Comparison of ENCODE assay signal across 9 mouse cellular contexts in genomic region chr5:14253328-14253727, GRCm38 (mm10).
DNase-seq lines count a peak whose midpoint lies in the region; ATAC-seq and TF ChIP-seq lines count a peak whose summit lies in the region.
"Had no signal": no experiment of that assay in that cellular context is flagged by ENCODE, and none has a peak within 500 bp of the region (broad histone marks: within the 10 kb centered on the region; RNA-seq: fewer than 3 reads in every experiment).

No protein-coding gene starts in this region.

- no peaks in the 10 kb centered on the region for H3K27me3 ChIP-seq in embryonic facial prominence, embryonic 11.5 days (ENCODE audit: control insufficient read depth, insufficient read depth, low read length)
- H3K27me3 ChIP-seq in embryonic facial prominence, embryonic 10.5 days (replicated peaks; ENCODE audit: low read depth, poor library complexity, severe bottlenecking): no peaks in the 10 kb centered on the region
- H3K27me3 ChIP-seq: hindbrain, embryonic 12.5 days had no signal

- H3K9me3 ChIP-seq in embryonic facial prominence, embryonic 11.5 days (replicated peaks; ENCODE audit: control insufficient read depth, low read length): no peaks in the 10 kb centered on the region
- no peaks in the 10 kb centered on the region for H3K9me3 ChIP-seq in embryonic facial prominence, embryonic 10.5 days
- H3K9me3 ChIP-seq in ES-E14 (ENCODE audit: control insufficient read depth, insufficient read depth, low read depth, low read length): no peaks in the 10 kb centered on the region
- H3K9me3 ChIP-seq: hindbrain, embryonic 12.5 days had no signal

- H3K4me1 ChIP-seq in embryonic facial prominence, embryonic 11.5 days (ENCODE audit: control insufficient read depth, insufficient read depth, low read length): no peaks in the 10 kb centered on the region
- H3K4me1 ChIP-seq in embryonic facial prominence, embryonic 10.5 days: no peaks in the 10 kb centered on the region
- no peaks in the 10 kb centered on the region for H3K4me1 ChIP-seq in ES-E14 (ENCODE audit: control insufficient read depth in 2 of 2, insufficient read depth in 2 of 2, low read length in 2 of 2, poor library complexity in 1 of 2)
- H3K4me1 ChIP-seq: hindbrain, embryonic 12.5 days had no signal

- H3K4me3 ChIP-seq in embryonic facial prominence, embryonic 11.5 days (ENCODE audit: low read depth, low read length): no peak overlapping the region
- no peak overlapping the region for H3K4me3 ChIP-seq in embryonic facial prominence, embryonic 10.5 days
- H3K4me3 ChIP-seq in ES-E14 (ENCODE audit: insufficient read depth in 1 of 2, low read depth in 1 of 2, low read length in 2 of 2, poor library complexity in 1 of 2, severe bottlenecking in 1 of 2): no peak overlapping the region
- H3K4me3 ChIP-seq: hindbrain, embryonic 12.5 days had no signal

- H3K27ac ChIP-seq in embryonic facial prominence, embryonic 11.5 days (replicated peaks; ENCODE audit: low read depth, low read length): no peak overlapping the region
- no peak overlapping the region for H3K27ac ChIP-seq in embryonic facial prominence, embryonic 10.5 days (replicated peaks)
- H3K27ac ChIP-seq in ES-E14 (ENCODE audit: insufficient read depth, low read depth, low read length, poor library complexity, severe bottlenecking): no peak overlapping the region
- H3K27ac ChIP-seq: hindbrain, embryonic 12.5 days had no signal

- no peak overlapping the region for H3K4me2 ChIP-seq in embryonic facial prominence, embryonic 11.5 days (ENCODE audit: low read depth, low read length)
- H3K4me2 ChIP-seq: hindbrain, embryonic 12.5 days had no signal

- 67% methylated on average over 1 of the region's 1 CpGs for WGBS in embryonic facial prominence, embryonic 11.5 days
- 70% methylated on average over 1 of the region's 1 CpGs for WGBS in embryonic facial prominence, embryonic 10.5 days

- ATAC-seq in embryonic facial prominence, embryonic 11.5 days (replicated peaks; ENCODE audit: insufficient number of reproducible peaks, low FRiP score, low TSS enrichment, low read depth): no peak
- ATAC-seq in monocyte, adult 5-6 weeks (replicated peaks; ENCODE audit: insufficient number of reproducible peaks, low FRiP score, low TSS enrichment, poor library complexity, severe bottlenecking): no peak

- H3K36me3 ChIP-seq in embryonic facial prominence, embryonic 11.5 days (replicated peaks; ENCODE audit: control insufficient read depth, insufficient read depth, low read depth, low read length): no peaks in the 10 kb centered on the region
- H3K36me3 ChIP-seq in embryonic facial prominence, embryonic 10.5 days (replicated peaks): no peaks in the 10 kb centered on the region
- H3K36me3 ChIP-seq in ES-E14 (ENCODE audit: control insufficient read depth, insufficient read depth, low read length, poor library complexity, severe bottlenecking): no peaks in the 10 kb centered on the region
- H3K36me3 ChIP-seq: hindbrain, embryonic 12.5 days had no signal

- DNase-seq in embryonic facial prominence, embryonic 11.5 days (ENCODE audit: low spot score): peak; percentile 70
- DNase-seq in embryonic facial prominence, embryonic 10.5 days (ENCODE audit: low spot score): no peak
- DNase-seq in layer of hippocampus, postnatal 10 days (ENCODE audit: low spot score in 2 of 2): peak; percentile 26 to 40
- DNase-seq in layer of hippocampus, adult 9-11 months: no peak
- DNase-seq in ES-E14 (ENCODE audit: low read depth, low spot score): peak; percentile 24
- peak; percentile 26 to 68 for DNase-seq in frontal cortex, postnatal 36 days (ENCODE audit: low spot score in 2 of 2)
- DNase-seq in adrenal gland, postnatal 25 days: no peak

- no peak overlapping the region for H3K9ac ChIP-seq in embryonic facial prominence, embryonic 11.5 days (replicated peaks; ENCODE audit: low read length)
- H3K9ac ChIP-seq in ES-E14 (ENCODE audit: insufficient read depth, low read depth, low read length, poor library complexity, severe bottlenecking): no peak overlapping the region
- H3K9ac ChIP-seq: hindbrain, embryonic 12.5 days had no signal

- in situ Hi-C loops in ES-E14 (cut with MboI; ENCODE audit: low sequenced_read_pairs in 2 of 2, unreplicated experiment in 2 of 2): no loop called here

TF ChIP-seq in ES-E14, 5 proteins besides CTCF, POLR2A, EP300 and RAD21:
- no peak for TF ChIP-seq ZNF384 (IDR thresholded peaks at IDR 0.05; ENCODE audit: low read depth, low read length)
- peak; percentile 32; the same call in 1 of the 2 replicates for TF ChIP-seq ZC3H11A (IDR thresholded peaks at IDR 0.05; ENCODE audit: borderline replicate concordance, low read depth, low read length)

Comparison
In these comparisons a context has a peak if more than half of its experiments do, and no peak if none do; other contexts are left out.
1. DNase-seq: peak in embryonic facial prominence, embryonic 11.5 days (single experiment), layer of hippocampus, postnatal 10 days (2 of 2), ES-E14 (single experiment) and frontal cortex, postnatal 36 days (2 of 2); none in embryonic facial prominence, embryonic 10.5 days (single experiment), layer of hippocampus, adult 9-11 months (single experiment) and adrenal gland, postnatal 25 days (single experiment).